Mouse (Mus musculus) stomach, postnatal 0 days (tissue): Measurements from ENCODE around the gene Hapln2. TPM values are rescaled to one million over a fixed set of nuclear protein-coding genes. Genes with fewer than 3 reads are reported as not detected.
A peak's percentile ranks its signal among the peaks of the same experiment; 100 is the strongest.

Source experiments
- ATAC-seq: fragments of 200-750 bp; cut with Nextera tagmentation; 2 replicates; pipeline ENCODE4 v1.8.0; 2017; ENCODE audit not compliant: low FRiP score, low TSS enrichment
- DNase-seq: peaks from one replicate; pipeline ENCODE4 v3.0.0-alpha.2; 2016; ENCODE audit warnings: low spot score
- H3K27ac ChIP-seq: fragments of 300-500 bp; sonication (generic); replicated peaks from 2 replicates; pipeline ENCODE4 v1.5.1; 2014; ENCODE audit warnings: mild to moderate bottlenecking, control low read depth
- H3K27me3 ChIP-seq: fragments of 300-500 bp; sonication (generic); 2 replicates; pipeline ENCODE4 v1.6.1; 2014; ENCODE audit warnings: low read length; ENCODE audit not compliant: control insufficient read depth, insufficient read depth
- H3K36me3 ChIP-seq: fragments of 300-500 bp; sonication (generic); 2 replicates; pipeline ENCODE4 v1.6.1; 2014; ENCODE audit warnings: low read length, mixed read lengths; ENCODE audit not compliant: control insufficient read depth, insufficient read depth
- H3K4me1 ChIP-seq: fragments of 300-500 bp; sonication (generic); replicated peaks from 2 replicates; pipeline ENCODE4 v1.6.1; 2014; ENCODE audit warnings: antibody characterized with exemption; ENCODE audit not compliant: control insufficient read depth, insufficient read depth
- H3K4me2 ChIP-seq: fragments of 300-500 bp; sonication (generic); replicated peaks from 2 replicates; pipeline ENCODE4 v1.6.1; 2014; ENCODE audit warnings: low read depth, mild to moderate bottlenecking, control low read depth, moderate library complexity
- H3K4me3 ChIP-seq: fragments of 300-500 bp; sonication (generic); 2 replicates; pipeline ENCODE4 v1.5.1; 2014; ENCODE audit warnings: low read depth, low read length, control low read depth
- H3K9ac ChIP-seq: fragments of 300-500 bp; sonication (generic); 2 replicates; pipeline ENCODE4 v1.6.1; 2014; ENCODE audit warnings: mild to moderate bottlenecking, low read length, control low read depth, mixed read lengths
- H3K9me3 ChIP-seq: fragments of 300-500 bp; sonication (generic); 2 replicates; pipeline ENCODE4 v1.6.1; 2016; ENCODE audit warnings: low read length; ENCODE audit not compliant: control insufficient read depth
- CTCF ChIP-seq: IDR thresholded peaks from 2 replicates; pipeline ENCODE4 v1.5.1; 2016; ENCODE audit warnings: antibody characterized with exemption, low read depth, mild to moderate bottlenecking, moderate library complexity
- EP300 ChIP-seq: optimal IDR thresholded peaks from 2 replicates; pipeline ENCODE3; 2016; ENCODE audit warnings: antibody characterized with exemption
- WGBS: fragments of 180-500 bp; shearing (Covaris S2); extraction: QIAGEN DNeasy Blood & Tissue Kit; methylation state at CpG from one replicate; pipeline ENCODE4 v1.1.7; 2014; 5-methylcytosine and 5-hydroxymethylcytosine counted together
- polyA plus RNA-seq: library from polyadenylated mRNA; unstranded; fragments of >200 nt; fragmentation: Nextera tagmentation; extraction: Ambion mirVana; gene quantifications from 2 replicates; pipeline ENCODE4 v1.2.1, GENCODE M21; 2015

Hapln2 gene
- polyA plus RNA-seq, 1 experiment from 2014 or later = not detected

- 9% methylated on average over 6 of the region's 6 CpGs for WGBS
- DNase-seq = no peak
Measured at GRCm38 (mm10) chr3:88010634-88011265, 16.6 kb downstream of the Hapln2 start.

GRCm38 (mm10) chr3:88005822-88006786 lies 21.3 kb downstream of the Hapln2 start:
- Histone ChIP-seq H3K27ac (no peak overlapping the region), H3K4me3 (no peak overlapping the region), H3K9me3 (no peaks in the 10 kb centered on the region), H3K9ac (no peak overlapping the region), H3K27me3 (no peaks in the 10 kb centered on the region), H3K4me1 (no peaks in the 10 kb centered on the region), H3K36me3 (no peaks in the 10 kb centered on the region), H3K4me2 (no peak overlapping the region)
- DNase-seq = no peak
- no peak for ATAC-seq
- 68% methylated on average over 18 of the region's 18 CpGs for WGBS
- TF ChIP-seq EP300 (no peak), CTCF (peak; percentile 61)

More at GRCm38 (mm10) chr3:88010634-88011265, 16.6 kb downstream of the Hapln2 start:
- no peak overlapping the region for H3K27ac ChIP-seq
- no peak overlapping the region for H3K4me3 ChIP-seq
- H3K4me2 ChIP-seq = no peak overlapping the region
- ATAC-seq = no peak
- no peaks in the 10 kb centered on the region for H3K27me3 ChIP-seq
- TF ChIP-seq EP300 (no peak), CTCF (peak; percentile 64)
- H3K9ac ChIP-seq = no peak overlapping the region
- H3K9me3 ChIP-seq = no peaks in the 10 kb centered on the region
- H3K36me3 ChIP-seq = no peaks in the 10 kb centered on the region
- H3K4me1 ChIP-seq = no peaks in the 10 kb centered on the region

GRCm38 (mm10) chr3:88002291-88002976 lies 24.9 kb downstream of the Hapln2 start:
- no peaks in the 10 kb centered on the region for H3K36me3 ChIP-seq
- H3K9ac ChIP-seq = no peak overlapping the region
- DNase-seq = no peak
- H3K4me2 ChIP-seq = no peak overlapping the region
- 4% methylated on average over 16 of the region's 17 CpGs for WGBS
- no peaks in the 10 kb centered on the region for H3K4me1 ChIP-seq
- no peaks in the 10 kb centered on the region for H3K9me3 ChIP-seq
- TF ChIP-seq EP300 (no peak), CTCF (peak; percentile 15; the same call in 1 of the 2 replicates)
- no peak overlapping the region for H3K27ac ChIP-seq
- no peak overlapping the region for H3K4me3 ChIP-seq
- peaks cover 15% of the 10 kb centered on the region; the same call in 1 of the 2 replicates for H3K27me3 ChIP-seq
- 0 out of 2 replicates have a peak, but pooled peaks have one; percentile 31 for ATAC-seq

DNA sequence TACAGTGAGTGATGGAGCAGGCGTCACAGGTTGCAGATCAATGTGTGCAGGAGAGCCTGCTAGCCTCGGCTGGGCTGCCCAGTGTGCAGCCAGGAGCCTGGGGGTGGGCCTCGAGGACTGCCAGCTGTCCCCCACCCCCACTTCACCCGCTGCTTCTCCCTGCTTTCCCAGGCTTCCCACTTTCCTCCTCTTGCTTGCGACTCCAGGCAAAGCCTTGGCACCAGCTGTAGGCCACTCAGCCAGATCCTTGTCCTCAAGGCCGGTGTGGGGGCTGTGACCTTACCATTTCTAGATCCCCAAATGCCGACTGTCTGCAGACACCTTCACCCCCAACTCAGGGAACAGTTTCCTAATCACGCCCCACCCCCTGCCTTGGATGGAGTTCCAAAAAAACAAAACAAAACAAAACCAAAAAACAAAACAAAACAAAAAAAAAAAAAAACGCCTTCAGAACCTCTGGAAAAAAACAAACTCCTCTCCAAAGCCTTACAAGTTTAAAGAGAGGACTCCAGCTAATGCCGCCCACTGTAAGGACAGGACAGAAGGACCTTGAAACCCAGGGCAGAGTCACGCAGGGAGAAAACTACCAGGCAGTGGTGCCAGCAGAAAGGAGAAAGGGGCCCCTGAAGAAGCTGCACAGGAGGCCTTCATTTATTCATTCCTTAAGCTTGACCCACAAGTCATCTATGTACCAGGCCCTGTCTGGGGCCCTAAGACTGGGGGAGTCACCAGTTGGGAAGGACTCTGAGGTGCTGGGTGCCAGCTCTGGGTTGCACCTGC lies 26.4 kb downstream of the Hapln2 start:
- DNase-seq = no peak

GRCm38 (mm10) chr3:88000181-88000580 lies 27.2 kb downstream of the Hapln2 start, which contains the start of gene Bcan:
Bcan (minus strand) TSS chr3:88000230.
- no peak for DNase-seq
- TF ChIP-seq EP300 (no peak), CTCF (no peak)
- WGBS = 1% methylated on average over 38 of the region's 39 CpGs

More for the DNA sequence above, 26.4 kb downstream of the Hapln2 start:
- TF ChIP-seq EP300 = no peak
- no peak for TF ChIP-seq CTCF
- no peaks in the 10 kb centered on the region for H3K36me3 ChIP-seq
- peak overlapping the region; percentile 28; the same call in 1 of the 2 replicates for H3K4me3 ChIP-seq
- ATAC-seq = no peak
- H3K9ac ChIP-seq = no peak overlapping the region
- no peaks in the 10 kb centered on the region for H3K4me1 ChIP-seq
- peaks cover 15% of the 10 kb centered on the region; the same call in 1 of the 2 replicates for H3K27me3 ChIP-seq
- H3K4me2 ChIP-seq = no peak overlapping the region
- 16% methylated on average over 11 of the region's 11 CpGs for WGBS
- no peak overlapping the region for H3K27ac ChIP-seq
- H3K9me3 ChIP-seq = no peaks in the 10 kb centered on the region

More at GRCm38 (mm10) chr3:88000181-88000580, 27.2 kb downstream of the Hapln2 start, which contains the start of gene Bcan:
- 0 out of 2 replicates have a peak within 1 kb of the TSS, but pooled peaks have one; percentile 13 for H3K9ac ChIP-seq
- peaks cover 18% of the 10 kb centered on the region; the same call in 1 of the 2 replicates for H3K27me3 ChIP-seq
- H3K36me3 ChIP-seq = no peaks in the 10 kb centered on the region
- H3K9me3 ChIP-seq = no peaks in the 10 kb centered on the region
- H3K4me2 ChIP-seq = peak within 1 kb of the TSS; percentile 54
- ATAC-seq = no peak
- peak within 1 kb of the TSS; percentile 28 for H3K4me3 ChIP-seq
- no peak within 1 kb of the TSS for H3K27ac ChIP-seq
- H3K4me1 ChIP-seq = no peaks in the 10 kb centered on the region
